9 mouse cellular contexts compared by ENCODE assay signal in the genomic region with DNA sequence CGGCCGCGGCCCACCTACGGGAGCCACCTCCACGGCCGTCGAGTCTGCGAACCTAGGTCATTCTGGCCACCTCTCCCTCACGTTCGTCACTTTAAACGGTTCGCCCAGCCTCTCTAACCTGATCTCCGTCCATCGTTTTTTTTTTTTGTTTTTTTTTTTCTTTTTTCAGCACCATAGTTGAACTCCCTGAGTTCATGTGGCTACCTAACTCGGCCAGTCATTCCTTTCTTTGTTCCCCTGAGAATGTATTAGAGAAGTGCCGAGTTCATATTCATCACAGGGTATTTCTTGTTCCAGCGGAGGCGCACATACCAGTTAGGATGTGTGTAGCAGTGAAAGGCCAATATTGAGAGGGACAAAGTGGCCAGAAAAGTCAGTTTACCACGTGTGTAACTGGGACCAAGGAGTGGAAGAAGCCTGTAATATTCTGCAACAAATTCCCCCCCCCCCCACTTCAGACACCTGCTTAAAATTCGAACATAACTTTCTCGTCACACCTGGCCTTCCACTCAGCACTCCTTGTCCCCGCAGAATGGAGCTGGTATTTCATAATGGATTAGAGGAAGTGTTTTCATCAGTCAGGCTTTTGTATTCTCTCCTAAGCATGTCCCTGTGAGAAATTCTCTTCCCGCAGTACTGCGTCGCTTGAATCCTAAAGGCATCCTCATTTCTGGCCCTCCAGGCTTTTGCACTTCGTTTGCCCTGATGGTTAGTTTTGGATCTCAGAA. TPM values are rescaled to one million over a fixed set of nuclear protein-coding genes. Genes with fewer than 3 reads are reported as not detected.
DNase-seq lines count a peak whose midpoint lies in the region; ATAC-seq lines count a peak whose summit lies in the region.
"Had no signal": no experiment of that assay in that cellular context is flagged by ENCODE, and none has a peak within 500 bp of the region (broad histone marks: within the 10 kb centered on the region; RNA-seq: fewer than 3 reads in every experiment).

No protein-coding gene starts in this region.

- WGBS in heart, embryonic 12.5 days, result 21% methylated on average over 25 of the region's 26 CpGs
- 20% methylated on average over 26 of the region's 26 CpGs for WGBS in hindbrain, embryonic 12.5 days

- H3K9ac ChIP-seq in heart, embryonic 12.5 days, result peak overlapping the region; percentile 98
- peak overlapping the region; percentile 93 for H3K9ac ChIP-seq in hindbrain, embryonic 12.5 days

- DNase-seq in heart, postnatal 4 days, result no peak
- peak; percentile 27 for DNase-seq in MEL-GATA-1-ER (ENCODE audit: extremely low read depth, low read depth)
- peak; percentile 62 for DNase-seq in lung, postnatal 36 days
- no peak for DNase-seq in thymus, postnatal 14 days
- DNase-seq in layer of hippocampus, postnatal 14 days (ENCODE audit: low spot score in 2 of 2), result no peak
- DNase-seq in frontal cortex, postnatal 25 days (ENCODE audit: low spot score in 2 of 2), result no peak

- no peaks in the 10 kb centered on the region for H3K27me3 ChIP-seq in heart, embryonic 12.5 days (replicated peaks)
- no peaks in the 10 kb centered on the region for H3K27me3 ChIP-seq in hindbrain, embryonic 12.5 days
- H3K27me3 ChIP-seq: Patski had no signal

- H3K4me2 ChIP-seq in heart, embryonic 12.5 days, result peak overlapping the region; percentile 76
- peak overlapping the region; percentile 79 for H3K4me2 ChIP-seq in hindbrain, embryonic 12.5 days (replicated peaks)

- peak overlapping the region; percentile 88 for H3K27ac ChIP-seq in heart, embryonic 12.5 days (ENCODE audit: poor library complexity, severe bottlenecking)
- H3K27ac ChIP-seq in hindbrain, embryonic 12.5 days, result peak overlapping the region; percentile 88

- no peaks in the 10 kb centered on the region for H3K9me3 ChIP-seq in heart, embryonic 12.5 days (replicated peaks)
- H3K9me3 ChIP-seq in hindbrain, embryonic 12.5 days (replicated peaks), result no peaks in the 10 kb centered on the region

- peak overlapping the region; percentile 97 for H3K4me3 ChIP-seq in heart, embryonic 12.5 days
- peak overlapping the region; percentile 87 for H3K4me3 ChIP-seq in hindbrain, embryonic 12.5 days

- H3K4me1 ChIP-seq in heart, embryonic 12.5 days (replicated peaks), result peaks cover 47% of the 10 kb centered on the region
- H3K4me1 ChIP-seq in hindbrain, embryonic 12.5 days, result peaks cover 24% of the 10 kb centered on the region

- H3K36me3 ChIP-seq in heart, embryonic 12.5 days, result peaks cover 25% of the 10 kb centered on the region
- H3K36me3 ChIP-seq in hindbrain, embryonic 12.5 days, result peaks cover 15% of the 10 kb centered on the region

- ATAC-seq in heart, embryonic 12.5 days (ENCODE audit: insufficient number of reproducible peaks, low FRiP score), result no peak
- ATAC-seq in hindbrain, embryonic 12.5 days (ENCODE audit: low FRiP score), result no peak; the same call in 1 of the 2 replicates

RNA-seq across cellular contexts. Expression of a gene that starts 0.8 kb away (rescaled TPM):
- polyA plus RNA-seq in heart, embryonic 12.5 days (2016; fragmentation: Nextera tagmentation; extraction: Ambion mirVana), result 196 and 202 TPM in 2 replicates
- 100 to 1,000 TPM; 158 to 159 TPM for total RNA-seq in heart, postnatal 4 days (2021)
- polyA plus RNA-seq in hindbrain, embryonic 12.5 days (2016; fragmentation: Nextera tagmentation; extraction: Ambion mirVana), result 365 and 374 TPM in 2 replicates
- total RNA-seq in layer of hippocampus, postnatal 14 days (2021), result 100 to 1,000 TPM; 132 to 142 TPM

RNA-seq across cellular contexts. Expression of a gene that starts 13.2 kb away (rescaled TPM):
- polyA plus RNA-seq in heart, embryonic 12.5 days (2016; fragmentation: Nextera tagmentation; extraction: Ambion mirVana), result 5.3 and 5.6 TPM in 2 replicates
- 1 to 10 TPM; 4.3 to 4.9 TPM for total RNA-seq in heart, postnatal 4 days (2021)
- polyA plus RNA-seq in hindbrain, embryonic 12.5 days (2016; fragmentation: Nextera tagmentation; extraction: Ambion mirVana), result 4.1 and 5.8 TPM in 2 replicates
- 1 to 10 TPM; 6.9 to 8.8 TPM for total RNA-seq in layer of hippocampus, postnatal 14 days (2021)

RNA-seq across cellular contexts. Expression of a gene that starts 49.6 kb away (rescaled TPM):
- 4.7 and 5.1 TPM in 2 replicates for polyA plus RNA-seq in heart, embryonic 12.5 days (2016; fragmentation: Nextera tagmentation; extraction: Ambion mirVana)
- total RNA-seq in heart, postnatal 4 days (2021), result 1 to 10 TPM; 5.1 to 8.9 TPM
- 10.6 and 10.8 TPM in 2 replicates for polyA plus RNA-seq in hindbrain, embryonic 12.5 days (2016; fragmentation: Nextera tagmentation; extraction: Ambion mirVana)
- 10 to 100 TPM; 24.9 to 26.6 TPM for total RNA-seq in layer of hippocampus, postnatal 14 days (2021)

RNA-seq across cellular contexts. Expression of a gene that starts 59.7 kb away (rescaled TPM):
- polyA plus RNA-seq in heart, embryonic 12.5 days (2016; fragmentation: Nextera tagmentation; extraction: Ambion mirVana), result not detected in 2 replicates
- not detected for total RNA-seq in heart, postnatal 4 days (2021)
- polyA plus RNA-seq in hindbrain, embryonic 12.5 days (2016; fragmentation: Nextera tagmentation; extraction: Ambion mirVana), result not detected in 2 replicates
- not detected for total RNA-seq in layer of hippocampus, postnatal 14 days (2021)
- polyA plus RNA-seq: Patski had no signal

Comparison
In these comparisons a context has a peak if more than half of its experiments do, and no peak if none do; other contexts are left out.
1. DNase-seq: peak in MEL-GATA-1-ER (single experiment) and lung, postnatal 36 days (single experiment); none in heart, postnatal 4 days (single experiment), thymus, postnatal 14 days (single experiment), layer of hippocampus, postnatal 14 days (0 of 2) and frontal cortex, postnatal 25 days (0 of 2).